Mouse (Mus musculus) CD4-positive helper T cell, adult 2 months (primary cell): Measurements from ENCODE around the gene Atp10a.
A peak's percentile ranks its signal among the peaks of the same experiment; 100 is the strongest.

Source experiments
- DNase-seq: peaks from one replicate; pipeline ENCODE4 v3.0.0-alpha.2; 2012; ENCODE audit warnings: low read depth, missing footprints, low spot score

Atp10a gene

GRCm38 (mm10) chr7:58736841-58737547, 81.0 kb downstream of the Atp10a start:
- DNase-seq = no peak

GRCm38 (mm10) chr7:58740196-58740595, 84.2 kb downstream of the Atp10a start:
- no peak for DNase-seq

- no peak for DNase-seq
These were observed 84.9 kb downstream of the Atp10a start for GRCm38 (mm10) chr7:58740842-58741241.

GRCm38 (mm10) chr7:58742009-58742408, 86.0 kb downstream of the Atp10a start:
- peak; percentile 29 for DNase-seq

- DNase-seq = no peak
These were observed 86.7 kb downstream of the Atp10a start for GRCm38 (mm10) chr7:58742648-58743047.

- no peak for DNase-seq
These were observed 87.7 kb downstream of the Atp10a start for GRCm38 (mm10) chr7:58743362-58744320.

GRCm38 (mm10) chr7:58746817-58747216, 90.9 kb downstream of the Atp10a start:
- no peak for DNase-seq

GRCm38 (mm10) chr7:58749904-58750612, 94.1 kb downstream of the Atp10a start:
- DNase-seq = peak; percentile 90

GRCm38 (mm10) chr7:58752041-58752440, 96.1 kb downstream of the Atp10a start:
- DNase-seq = no peak

- DNase-seq = no peak
These were observed 98.1 kb downstream of the Atp10a start for GRCm38 (mm10) chr7:58754076-58754475.

GRCm38 (mm10) chr7:58754536-58754935, 98.6 kb downstream of the Atp10a start:
- DNase-seq = no peak

- no peak for DNase-seq
These were observed 99.1 kb downstream of the Atp10a start for GRCm38 (mm10) chr7:58755083-58755482.

- no peak for DNase-seq
These were observed 99.9 kb downstream of the Atp10a start for GRCm38 (mm10) chr7:58755846-58756245.

- no peak for DNase-seq
These were observed 101.4 kb downstream of the Atp10a start for GRCm38 (mm10) chr7:58757331-58757730.

- DNase-seq = no peak
These were observed 102.4 kb downstream of the Atp10a start for GRCm38 (mm10) chr7:58758396-58758795.

- DNase-seq = no peak
These were observed 103.3 kb downstream of the Atp10a start for GRCm38 (mm10) chr7:58759265-58759664.

- DNase-seq = no peak
These were observed 111.3 kb downstream of the Atp10a start for GRCm38 (mm10) chr7:58767257-58767656.

GRCm38 (mm10) chr7:58768253-58768652, 112.3 kb downstream of the Atp10a start:
- no peak for DNase-seq

- peak; percentile 43 for DNase-seq
These were observed 114.3 kb downstream of the Atp10a start for GRCm38 (mm10) chr7:58770254-58770653.

GRCm38 (mm10) chr7:58772048-58772690, 116.2 kb downstream of the Atp10a start:
- no peak for DNase-seq

GRCm38 (mm10) chr7:58779146-58779545, 123.2 kb downstream of the Atp10a start:
- no peak for DNase-seq
